Mouse (Mus musculus): ENCODE data around the gene Dnah11. TPM values are rescaled to one million over a fixed set of nuclear protein-coding genes. Genes with fewer than 3 reads are reported as not detected.
A peak's percentile ranks its signal among the peaks of the same experiment; 100 is the strongest.

The Dnah11 gene
- total RNA-seq, 2 experiments from 2014 or later: not detected

DNA sequence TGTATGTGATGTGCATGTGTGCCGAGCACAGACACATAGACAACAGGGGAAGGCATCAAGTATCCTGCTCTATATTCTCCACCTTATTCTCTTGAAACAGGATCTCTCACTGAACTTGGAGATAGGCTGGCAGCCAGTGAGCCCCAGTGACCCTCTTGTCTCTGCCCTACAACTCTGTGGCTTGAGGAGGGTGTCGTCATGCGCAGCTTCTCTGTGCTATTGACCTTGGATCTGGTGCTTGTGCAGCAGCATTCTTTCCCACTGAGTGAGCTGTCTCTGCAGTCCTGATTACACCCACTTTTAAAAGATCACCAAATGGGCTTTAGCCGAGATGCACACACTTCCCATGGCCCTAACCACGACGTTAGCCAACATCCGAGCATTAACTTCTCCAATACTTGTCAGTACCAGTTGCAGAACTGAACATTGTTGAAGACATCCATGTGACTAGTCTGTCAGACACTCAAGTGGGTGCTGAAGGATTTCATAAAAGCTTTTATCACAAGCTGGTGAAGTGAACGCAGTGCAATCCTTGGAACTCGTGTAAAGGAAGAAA, 120.3 kb downstream of the Dnah11 start:
- no peak overlapping the region for H3K4me3 ChIP-seq
- no peak overlapping the region for H3K27ac ChIP-seq
- no peak for TF ChIP-seq CTCF (IDR thresholded peaks at IDR 0.05)
- no peak for DNase-seq
- intact Hi-C loops (cut with DNase I): no loop called here

- DNase-seq: no peak
- no peak for TF ChIP-seq CTCF (IDR thresholded peaks at IDR 0.05)
- intact Hi-C loops (cut with DNase I): no loop called here
- Histone ChIP-seq H3K4me3 (no peak overlapping the region), H3K27ac (no peak overlapping the region)
These were observed 122.0 kb downstream of the Dnah11 start for GRCm38 (mm10) chr12:118076802-118077201.

- no peak for TF ChIP-seq CTCF (IDR thresholded peaks at IDR 0.05)
- intact Hi-C loops (cut with DNase I): no loop called here
- H3K27ac ChIP-seq: no peak overlapping the region
- no peak for DNase-seq
- no peak overlapping the region for H3K4me3 ChIP-seq
These were observed 126.5 kb downstream of the Dnah11 start for GRCm38 (mm10) chr12:118072181-118072872.

DNA sequence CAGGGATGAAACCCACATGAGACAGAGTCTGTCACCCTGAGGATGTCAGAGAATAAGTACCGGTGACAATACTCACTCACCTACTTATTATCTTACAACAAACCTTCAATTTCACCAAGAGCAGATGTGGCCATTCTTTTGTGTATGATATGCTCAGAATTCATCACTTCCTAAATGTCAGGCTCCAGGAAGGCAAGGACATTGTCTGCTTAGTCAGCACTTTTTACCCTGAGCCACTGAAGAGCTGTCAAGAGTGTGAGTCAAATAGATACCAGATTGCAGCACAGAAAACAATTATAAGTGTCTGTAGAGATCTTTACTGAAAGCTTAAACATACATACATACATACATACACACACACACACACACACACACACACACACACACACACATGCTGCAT, 127.2 kb downstream of the Dnah11 start:
- Histone ChIP-seq H3K4me3 (no peak overlapping the region), H3K27ac (no peak overlapping the region)
- DNase-seq: no peak
- intact Hi-C loops (cut with DNase I): no loop called here
- no peak for TF ChIP-seq CTCF (IDR thresholded peaks at IDR 0.05)

GRCm38 (mm10) chr12:118068785-118069184, 130.1 kb downstream of the Dnah11 start:
- intact Hi-C loops (cut with DNase I): no loop called here
- no peak overlapping the region for H3K27ac ChIP-seq
- no peak for TF ChIP-seq CTCF (IDR thresholded peaks at IDR 0.05)
- no peak overlapping the region for H3K4me3 ChIP-seq
- no peak for DNase-seq

DNA sequence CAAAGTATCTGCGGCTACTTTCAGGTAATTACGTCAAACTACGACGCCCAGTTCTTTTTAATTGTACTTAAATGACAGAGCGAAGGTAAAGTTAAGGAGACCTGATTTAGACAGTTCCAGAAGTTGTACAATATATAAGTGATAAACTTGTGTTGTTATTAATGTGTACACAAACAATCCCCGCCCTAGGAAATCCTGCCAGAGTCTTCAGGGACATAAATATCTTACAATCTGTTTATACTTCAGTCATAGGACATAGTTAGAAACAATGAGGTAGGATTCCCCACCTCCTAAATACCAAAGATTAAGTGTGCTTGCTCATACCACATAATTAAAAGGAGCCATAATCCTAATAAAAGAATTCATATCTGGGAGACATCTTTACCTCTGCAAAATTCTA, 136.5 kb downstream of the Dnah11 start:
- intact Hi-C loops (cut with DNase I): no loop called here
- Histone ChIP-seq H3K27ac (no peak overlapping the region), H3K4me3 (no peak overlapping the region)
- no peak for TF ChIP-seq CTCF (IDR thresholded peaks at IDR 0.05)
- no peak for DNase-seq

- peak; percentile 28 for TF ChIP-seq CTCF (IDR thresholded peaks at IDR 0.05)
- intact Hi-C loops (cut with DNase I): no loop called here
These were observed 142.0 kb downstream of the Dnah11 start for GRCm38 (mm10) chr12:118056876-118057275.

GRCm38 (mm10) chr12:118045381-118045780, 153.5 kb downstream of the Dnah11 start:
- no peak for DNase-seq
- Histone ChIP-seq H3K27ac (no peak overlapping the region), H3K4me3 (no peak overlapping the region)
- no peak for TF ChIP-seq CTCF (IDR thresholded peaks at IDR 0.05)
- intact Hi-C loops (cut with DNase I): no loop called here

More at GRCm38 (mm10) chr12:118056876-118057275, 142.0 kb downstream of the Dnah11 start:
- no peak overlapping the region for H3K4me3 ChIP-seq
- no peak for DNase-seq
- no peak overlapping the region for H3K27ac ChIP-seq

GRCm38 (mm10) chr12:118043130-118043647, 155.7 kb downstream of the Dnah11 start:
- Histone ChIP-seq H3K27ac (no peak overlapping the region), H3K4me3 (no peak overlapping the region)
- intact Hi-C loops (cut with DNase I): no loop called here
- TF ChIP-seq CTCF (IDR thresholded peaks at IDR 0.05): no peak
- no peak for DNase-seq

GRCm38 (mm10) chr12:118042196-118042595, 156.6 kb downstream of the Dnah11 start:
- Histone ChIP-seq H3K4me3 (no peak overlapping the region), H3K27ac (peak overlapping the region; percentile 56)
- peak; percentile 55 for DNase-seq
- intact Hi-C loops (cut with DNase I): no loop called here
- no peak for TF ChIP-seq CTCF (IDR thresholded peaks at IDR 0.05)

DNA sequence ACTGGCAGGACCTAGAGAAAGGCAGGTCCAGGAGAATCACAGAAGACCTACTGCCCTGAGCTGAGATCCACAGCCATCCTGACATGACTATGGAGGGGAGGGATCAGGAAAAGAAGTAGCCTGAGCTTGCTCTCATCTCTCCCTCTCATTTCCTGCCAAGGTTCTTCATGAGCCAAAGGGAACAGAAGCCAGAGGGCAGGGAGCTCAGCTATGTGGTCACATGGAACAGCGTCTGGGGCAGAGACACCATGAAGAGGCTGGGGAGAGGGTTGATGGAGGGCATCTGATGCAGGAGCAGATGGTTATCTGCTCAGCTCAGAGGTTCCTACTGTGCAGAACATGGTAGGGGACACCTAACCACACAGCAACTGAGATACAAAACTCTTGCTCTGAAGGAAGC, 163.9 kb downstream of the Dnah11 start:
- intact Hi-C loops (cut with DNase I): no loop called here
- peak; percentile 42 for DNase-seq
- Histone ChIP-seq H3K4me3 (no peak overlapping the region), H3K27ac (no peak overlapping the region)
- no peak for TF ChIP-seq CTCF (IDR thresholded peaks at IDR 0.05)

DNA sequence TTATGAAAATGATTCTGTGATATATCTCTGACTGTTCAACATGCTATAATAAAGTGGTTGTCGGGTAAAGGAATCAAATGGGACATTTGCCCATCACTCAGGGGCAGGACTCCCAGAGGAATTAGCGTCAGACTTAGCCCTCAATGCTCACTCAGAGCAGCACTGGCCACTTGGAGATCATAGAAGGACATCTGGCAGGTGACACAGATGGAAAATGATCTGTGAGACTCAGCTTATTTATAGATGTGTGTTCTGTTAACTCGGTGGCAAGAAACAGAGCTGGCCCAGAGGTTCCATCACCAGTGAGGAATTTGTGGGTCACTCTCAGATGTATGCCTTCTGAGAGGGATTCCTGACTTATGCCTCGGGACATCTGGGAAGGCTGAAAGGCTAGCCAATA, 173.1 kb downstream of the Dnah11 start:
- H3K27ac ChIP-seq: peak overlapping the region; percentile 66
- DNase-seq: peak; percentile 53
- TF ChIP-seq CTCF (IDR thresholded peaks at IDR 0.05): no peak
- intact Hi-C loops (cut with DNase I): no loop called here
- H3K4me3 ChIP-seq: 0 out of 2 replicates have a peak overlapping the region, but pooled peaks have one; percentile 17

DNA sequence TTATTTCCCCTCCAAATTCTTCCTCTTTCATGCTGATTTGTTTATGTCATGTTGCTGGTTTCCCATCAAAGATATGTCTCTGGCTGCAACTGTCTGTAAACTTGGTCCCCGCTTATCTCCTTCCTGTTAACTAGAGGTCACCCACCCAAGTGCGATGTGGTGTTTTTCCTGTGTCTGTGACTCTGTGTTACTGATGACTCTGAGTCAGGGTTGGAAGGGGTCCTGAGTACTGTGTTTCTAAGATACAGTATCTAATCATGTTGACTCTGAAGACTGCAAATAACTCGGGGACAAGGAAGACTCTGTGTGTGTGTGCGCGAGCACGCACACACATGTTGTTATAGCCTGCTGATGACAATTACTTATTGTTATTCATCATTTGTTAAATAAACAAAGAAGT, 179.9 kb downstream of the Dnah11 start:
- intact Hi-C loops (cut with DNase I): no loop called here
- no peak for DNase-seq
- Histone ChIP-seq H3K27ac (no peak overlapping the region), H3K4me3 (no peak overlapping the region)
- no peak for TF ChIP-seq CTCF (IDR thresholded peaks at IDR 0.05)

DNA sequence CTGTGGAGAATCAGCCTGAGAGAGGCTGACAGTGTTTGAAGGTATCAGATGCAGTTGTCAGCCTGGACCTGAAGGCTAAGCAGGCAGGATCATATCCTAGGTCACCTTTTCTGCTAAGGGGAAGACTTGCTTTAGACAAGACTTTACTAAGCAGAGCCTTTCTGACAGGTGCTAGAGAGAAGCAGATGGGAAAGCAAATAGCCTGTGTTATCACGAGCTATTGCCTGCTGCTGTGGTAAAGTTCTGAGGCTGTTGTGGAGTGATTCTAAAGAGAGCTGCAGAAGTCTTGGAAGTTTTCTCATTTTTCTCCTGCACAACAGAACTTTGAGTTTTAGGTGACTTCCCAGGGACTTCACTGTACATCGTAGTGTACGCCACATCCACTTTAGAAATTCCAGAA, 185.0 kb downstream of the Dnah11 start:
- Histone ChIP-seq H3K4me3 (no peak overlapping the region), H3K27ac (no peak overlapping the region)
- TF ChIP-seq CTCF (IDR thresholded peaks at IDR 0.05): no peak
- no peak for DNase-seq
- intact Hi-C loops (cut with DNase I): no loop called here

Measured in gastrocnemius, adult 2 months (tissue).